Mouse (Mus musculus): ENCODE results near the gene Nat8f2.
"Not testable (repeated sequence)": the region's sequence is repeated elsewhere in the genome, so short reads cannot be mapped to it uniquely, and the experiment has no call there.

DNA sequence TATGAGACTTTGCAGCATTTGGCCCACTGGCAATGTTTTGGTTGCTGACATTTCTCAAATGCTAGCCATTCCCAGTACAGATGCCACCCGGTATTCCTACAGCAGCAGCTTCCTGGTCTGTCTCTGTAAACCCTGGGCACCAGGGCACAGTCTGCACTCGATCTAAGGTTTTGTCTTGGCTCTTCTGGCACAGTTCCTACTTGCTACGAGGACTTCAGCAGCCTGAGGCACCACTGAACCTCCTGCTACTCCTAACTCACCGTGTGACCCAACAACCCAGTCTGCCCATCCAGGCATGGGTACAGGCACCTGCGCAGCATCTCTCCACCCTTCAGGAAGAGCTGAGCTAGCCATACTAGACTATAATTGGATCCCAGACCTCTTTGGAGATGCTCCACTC lies 32.9 kb downstream of the Nat8f2 start:
- TF ChIP-seq CTCF (IDR thresholded peaks at IDR 0.05; ENCODE audit: control insufficient read depth, insufficient read depth, low read length); POLR2A (IDR thresholded peaks at IDR 0.05; ENCODE audit: borderline replicate concordance, control insufficient read depth, low read depth, low read length): not testable (repeated sequence)
